Mouse (Mus musculus) frontal cortex, postnatal 10 days (tissue): Measurements from ENCODE around the gene Slc25a13.

Experiments
- DNase-seq, 2 experiments: peaks; one replicate each; pipeline ENCODE4 v3.0.0; 2022; ENCODE audit warnings: low spot score in 2 of 2, mixed read lengths in 1 of 2

The Slc25a13 gene

DNA sequence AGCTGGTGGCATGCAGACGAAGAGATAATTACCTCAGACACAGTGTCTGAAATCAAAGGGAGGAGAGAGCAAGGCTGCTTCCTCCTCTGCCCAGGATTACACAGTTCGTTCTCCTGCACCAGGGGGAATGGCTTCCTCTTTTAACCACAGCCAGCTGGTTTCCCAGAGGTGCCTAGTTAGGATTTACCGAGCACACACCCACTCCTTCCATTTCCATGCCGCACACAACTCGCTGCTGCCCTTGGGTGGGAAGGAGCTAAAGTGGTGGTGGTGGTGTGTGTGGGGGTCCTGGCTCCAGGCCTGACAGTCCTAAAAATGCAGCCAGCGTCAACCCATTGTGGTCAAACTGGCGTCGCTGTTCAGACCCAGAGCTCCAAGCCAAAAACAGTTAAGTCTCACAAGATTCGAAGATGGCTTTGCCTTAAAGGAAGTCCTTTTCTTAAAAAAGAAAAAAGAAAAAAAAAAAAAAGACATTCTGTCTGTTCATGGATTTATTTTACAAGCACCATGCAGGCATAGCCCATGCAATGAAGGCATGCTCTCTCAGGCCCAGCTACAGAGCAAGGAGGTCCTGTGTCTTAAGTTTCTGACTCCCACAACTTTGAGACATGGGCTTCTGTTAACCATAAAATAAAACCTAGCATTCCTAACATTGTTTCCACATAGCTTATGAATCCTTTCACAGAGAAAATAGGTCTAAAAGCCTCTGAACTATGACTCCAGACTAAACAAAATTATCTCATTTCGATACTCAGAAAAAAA, 104.0 kb downstream of the Slc25a13 start:
- DNase-seq: no peak

DNA sequence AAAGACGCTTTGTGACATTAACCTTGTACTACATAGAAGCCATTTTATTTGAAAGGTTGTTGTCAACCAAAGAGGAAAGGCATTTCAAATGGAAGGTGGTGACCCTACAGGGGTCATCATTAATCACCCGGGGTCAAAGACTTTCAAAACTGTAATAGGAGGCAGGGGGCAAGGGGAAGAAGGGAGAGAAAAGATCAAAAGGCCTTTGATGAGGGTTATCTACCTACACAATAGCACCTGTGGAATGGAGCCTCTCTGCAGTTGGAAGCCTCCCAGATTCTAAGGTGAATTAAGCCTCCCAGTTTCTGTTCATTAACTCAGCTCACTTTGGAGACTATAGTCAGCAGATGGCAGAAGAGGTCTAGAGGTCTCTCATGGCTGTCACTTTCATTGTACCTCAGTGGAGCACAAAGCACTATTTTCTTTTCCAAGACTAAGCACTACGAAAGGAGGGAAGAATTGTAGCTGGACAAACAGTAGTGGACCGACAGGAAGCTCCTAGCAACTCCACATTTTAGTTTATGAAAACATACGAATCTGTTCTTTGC, 109.5 kb downstream of the Slc25a13 start:
- DNase-seq: no peak

DNA sequence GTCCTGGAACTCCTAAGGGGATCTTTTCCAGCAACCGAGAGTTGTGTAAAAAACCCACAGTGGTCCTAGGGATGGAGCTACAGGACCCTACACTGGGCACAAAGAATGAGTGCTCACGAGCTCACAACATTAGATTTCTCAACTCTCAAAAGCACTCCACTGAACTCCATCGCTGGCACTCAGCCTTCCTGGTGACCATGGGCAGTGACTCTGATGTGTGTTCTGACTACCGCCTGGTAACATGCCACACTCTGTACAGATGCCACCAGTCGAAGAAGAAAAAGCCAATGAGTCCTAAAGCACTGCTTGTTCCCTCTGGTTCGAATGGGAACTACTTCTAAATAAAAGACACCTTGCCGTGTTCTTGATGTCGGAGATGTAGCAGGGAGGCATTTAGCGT, 111.4 kb downstream of the Slc25a13 start:
- DNase-seq: no peak

DNA sequence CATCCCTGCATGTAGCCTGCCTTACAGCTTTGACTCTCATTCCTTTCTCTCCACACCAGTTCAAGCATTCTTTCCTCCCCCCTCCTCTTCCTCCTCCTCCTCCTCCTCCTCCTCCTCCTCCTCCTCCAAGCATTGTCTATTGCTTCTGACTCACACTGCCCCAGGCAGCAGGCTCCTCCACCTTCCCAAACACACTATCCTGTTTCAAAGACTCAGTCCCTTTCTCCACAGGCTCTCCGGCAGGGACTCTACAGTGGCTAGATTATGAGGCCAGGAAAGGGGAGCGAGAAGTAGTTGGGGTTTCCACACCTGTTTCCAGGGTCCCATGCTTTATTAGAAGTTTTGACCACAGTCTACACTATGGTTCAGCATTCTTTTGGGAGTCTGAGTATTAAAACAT, 113.5 kb downstream of the Slc25a13 start:
- no peak for DNase-seq

DNA sequence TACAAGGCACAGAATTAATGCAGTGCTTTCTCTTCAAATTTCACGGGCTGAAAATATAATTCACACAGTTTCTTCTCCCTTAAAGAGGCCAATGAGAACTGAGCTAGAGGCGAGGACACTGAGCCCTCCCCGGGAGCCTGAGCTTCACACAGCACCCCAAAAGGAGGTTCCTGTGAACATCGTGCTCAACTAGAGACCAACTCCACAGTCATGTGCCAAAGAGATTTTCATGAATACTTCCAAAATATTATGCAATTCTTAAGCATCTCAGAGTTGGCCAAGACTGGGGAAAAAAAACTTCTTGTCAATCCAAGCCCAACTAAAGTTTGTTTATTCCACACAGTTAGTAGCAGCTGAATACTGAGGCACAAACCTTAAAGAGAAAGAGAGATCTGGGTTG, 115.4 kb downstream of the Slc25a13 start:
- DNase-seq: no peak

DNA sequence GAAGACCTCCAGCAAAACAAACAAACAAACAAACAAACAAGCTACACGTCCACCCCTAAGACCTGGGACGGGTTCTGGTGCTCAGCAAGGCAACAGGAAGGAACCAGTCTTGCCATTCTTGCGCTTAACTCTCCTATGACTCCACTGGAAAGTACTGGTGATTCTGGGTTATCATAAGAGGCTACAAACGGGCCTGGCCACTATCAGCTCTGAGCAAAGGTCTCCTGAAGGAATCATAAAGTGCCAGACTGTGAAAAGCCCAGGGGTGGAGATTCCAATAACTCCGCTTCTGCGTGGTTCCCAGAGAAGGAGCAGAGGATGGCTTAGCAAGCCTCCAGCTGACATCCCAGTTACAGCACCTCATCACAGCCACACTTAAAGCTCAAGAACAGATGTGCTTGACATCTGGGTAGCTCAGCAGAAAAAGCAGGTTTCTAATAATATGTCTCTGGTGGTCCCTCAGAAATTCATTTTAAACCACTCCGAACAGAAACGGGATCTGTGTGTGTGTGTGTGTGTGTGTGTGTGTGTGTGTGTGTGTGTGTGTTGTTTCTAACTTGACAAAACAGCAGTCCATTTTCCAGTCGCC, 116.0 kb downstream of the Slc25a13 start:
- DNase-seq: no peak

DNA sequence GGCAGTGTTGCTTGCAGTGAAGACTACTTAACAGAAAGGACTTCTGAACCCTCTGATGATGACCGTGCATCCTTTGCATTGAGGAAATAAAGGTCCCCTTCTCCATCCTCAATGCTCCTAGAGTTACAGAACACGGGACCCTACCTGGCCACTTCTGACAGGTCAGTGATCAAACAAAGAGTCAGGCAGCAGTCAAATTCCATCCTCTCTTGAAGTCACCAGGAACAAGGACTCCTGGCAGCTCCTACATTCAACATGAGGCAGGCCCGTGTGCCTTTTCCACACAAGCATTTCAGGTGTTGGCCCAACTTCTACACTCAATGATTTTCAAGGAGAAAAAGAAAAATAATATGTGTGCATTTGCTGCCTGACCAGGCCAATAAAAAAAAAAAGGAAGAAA, 123.0 kb downstream of the Slc25a13 start:
- no peak for DNase-seq

DNA sequence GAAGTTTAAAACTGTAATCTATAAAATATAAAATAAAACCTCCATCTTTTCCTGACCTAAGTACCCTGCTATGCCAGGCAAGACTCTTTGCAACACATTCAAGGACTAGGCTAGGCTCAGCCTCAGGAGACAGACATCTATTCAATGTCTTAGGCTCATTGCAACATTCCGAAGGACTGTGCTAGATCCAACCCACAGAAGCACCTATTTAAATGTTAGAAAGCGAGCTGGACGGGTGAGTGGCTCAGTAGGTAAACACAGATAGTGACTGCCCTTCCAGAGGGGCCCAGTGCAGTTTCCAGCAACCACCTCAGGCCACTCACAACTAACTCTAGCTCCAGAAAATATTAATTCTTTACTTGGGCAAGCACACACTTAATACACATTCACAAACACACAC, 123.5 kb downstream of the Slc25a13 start:
- DNase-seq: no peak

DNA sequence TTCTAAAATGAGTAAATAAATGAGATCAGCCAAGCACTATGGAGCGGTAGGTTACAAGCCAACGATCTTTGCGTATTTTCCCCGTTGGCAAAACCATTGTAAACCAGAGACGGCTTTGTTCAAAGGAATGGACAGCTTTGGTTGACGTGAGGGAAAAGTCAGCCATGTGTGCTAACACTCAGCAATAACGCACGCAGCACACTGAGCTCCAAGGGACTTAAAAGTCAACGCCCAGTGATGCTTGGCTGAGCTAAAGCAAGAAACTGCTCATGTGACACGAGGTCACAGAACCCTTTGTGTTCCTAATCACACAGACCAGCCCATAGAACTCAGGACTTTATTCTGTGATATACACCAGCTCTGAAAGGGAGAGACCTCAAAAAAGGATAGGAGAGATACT, 124.5 kb downstream of the Slc25a13 start:
- no peak for DNase-seq

DNA sequence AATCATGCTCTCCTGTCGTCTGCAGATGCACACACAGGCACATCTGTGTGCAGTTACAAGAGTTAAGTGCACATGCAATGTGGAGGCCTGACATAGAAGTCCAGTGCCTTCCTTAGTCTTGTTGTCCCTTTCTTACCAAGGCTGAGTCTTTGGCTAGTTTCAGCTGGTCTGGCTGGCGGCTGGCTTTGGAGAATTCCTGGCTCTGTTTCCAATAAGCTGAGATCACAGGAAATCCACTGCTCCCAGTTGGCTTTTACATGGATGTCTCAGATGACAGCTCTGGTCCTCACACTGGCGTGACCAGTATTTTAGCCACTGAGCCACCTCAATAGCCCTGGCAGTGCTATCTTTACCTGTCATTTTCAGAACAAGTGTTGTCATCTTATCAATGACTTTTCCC, 126.0 kb downstream of the Slc25a13 start:
- DNase-seq: no peak

DNA sequence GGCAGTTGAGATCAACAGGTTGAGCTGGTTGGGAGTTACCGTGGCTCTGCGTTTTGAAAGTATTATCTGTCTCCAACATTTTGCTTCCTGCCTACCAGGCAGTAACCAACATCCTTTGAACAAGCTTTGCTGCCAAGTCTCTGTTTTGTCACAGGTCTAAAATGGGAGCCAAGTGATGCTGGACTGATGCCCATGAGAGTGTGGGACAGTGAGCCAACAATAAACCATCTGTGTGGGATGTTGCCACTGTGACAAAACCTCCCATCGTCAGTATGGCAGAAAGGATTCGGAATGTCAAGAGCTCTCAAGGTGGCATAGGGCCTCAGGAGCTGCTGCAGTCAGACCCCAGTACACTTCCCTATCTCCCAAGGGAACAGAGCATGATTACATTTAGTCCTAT, 128.8 kb downstream of the Slc25a13 start:
- peak; percentile 22 to 58 for DNase-seq

DNA sequence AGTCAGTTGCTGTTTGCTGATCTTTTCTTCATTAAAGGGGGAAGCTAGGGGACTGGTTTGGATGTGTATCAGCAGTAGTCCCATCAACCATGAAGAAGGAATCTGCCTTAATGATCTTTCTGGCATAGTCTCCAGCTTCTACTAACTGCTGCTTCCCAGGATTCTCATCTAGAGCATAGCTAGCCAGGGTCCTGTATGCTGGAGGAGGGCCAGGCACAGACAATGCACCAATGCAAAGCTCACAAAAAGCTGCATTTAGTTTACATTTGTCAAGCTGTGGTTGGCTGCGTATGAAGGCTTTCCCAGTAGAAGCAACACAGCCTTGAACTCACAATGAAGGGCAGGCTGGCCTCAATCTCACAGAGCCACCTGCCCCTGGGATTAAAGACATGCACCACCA, 136.5 kb downstream of the Slc25a13 start:
- DNase-seq: no peak

DNA sequence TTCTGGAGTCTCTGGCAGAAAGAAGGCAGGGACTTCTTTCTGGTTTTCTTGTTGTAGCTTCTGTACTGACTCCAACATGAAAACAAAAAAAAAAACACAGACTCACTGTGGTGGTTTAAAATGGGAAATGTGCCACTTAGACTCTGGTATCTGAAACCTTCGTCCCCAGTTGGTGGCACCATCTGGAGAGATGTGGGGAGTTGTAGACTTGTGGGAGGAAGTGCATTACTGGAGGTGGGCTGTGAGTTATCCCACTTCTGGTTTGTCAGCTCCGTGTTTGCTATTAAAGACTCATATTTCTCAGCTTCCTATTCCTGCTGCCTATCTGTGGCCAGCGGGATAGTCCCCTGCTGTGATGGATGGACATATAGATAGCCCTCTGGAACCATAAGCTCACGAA, 139.7 kb downstream of the Slc25a13 start:
- DNase-seq: no peak

DNA sequence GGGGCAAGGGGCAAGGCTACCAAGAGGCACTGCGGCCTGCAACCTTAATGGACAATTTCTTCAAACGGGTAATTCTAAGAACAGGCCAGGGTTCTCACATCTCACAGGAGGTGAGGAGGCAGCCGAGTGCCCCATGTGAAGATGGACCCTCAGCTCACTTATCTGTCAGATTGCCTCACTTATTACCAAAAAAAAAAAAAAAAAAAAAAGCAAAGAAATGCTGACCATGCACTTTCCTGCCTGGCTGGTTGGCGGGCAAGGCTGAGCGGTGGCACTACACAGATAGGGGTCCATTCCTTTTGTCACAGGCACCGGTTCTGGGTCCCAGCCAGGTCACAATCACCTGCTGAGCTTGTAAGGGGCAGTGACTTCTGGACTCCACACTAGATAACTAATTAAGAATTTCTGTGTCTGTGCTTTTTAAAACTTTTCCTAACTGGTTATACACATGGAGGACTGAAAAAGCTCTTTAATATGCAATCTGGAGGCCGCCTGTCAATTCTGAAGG, 141.0 kb downstream of the Slc25a13 start:
- no peak for DNase-seq

DNA sequence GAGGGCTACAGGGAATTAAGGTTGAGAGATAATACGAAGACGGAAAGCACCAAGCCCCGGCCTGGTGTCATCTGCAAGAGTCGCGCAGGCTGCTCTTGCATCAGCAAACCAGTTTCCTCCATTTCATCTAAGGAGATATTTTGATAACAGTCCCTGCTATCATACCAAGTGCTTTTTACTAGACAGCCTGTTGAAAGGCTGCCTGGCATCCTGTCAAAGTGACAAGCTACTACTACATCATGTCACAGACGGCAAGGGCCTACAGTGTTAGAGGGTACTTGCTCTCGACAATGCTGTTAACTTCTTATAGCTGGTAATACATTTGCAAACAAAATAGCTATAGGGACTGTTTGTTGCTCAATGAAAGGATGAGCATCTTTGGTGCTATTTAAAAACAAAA, 145.9 kb downstream of the Slc25a13 start:
- no peak for DNase-seq

DNA sequence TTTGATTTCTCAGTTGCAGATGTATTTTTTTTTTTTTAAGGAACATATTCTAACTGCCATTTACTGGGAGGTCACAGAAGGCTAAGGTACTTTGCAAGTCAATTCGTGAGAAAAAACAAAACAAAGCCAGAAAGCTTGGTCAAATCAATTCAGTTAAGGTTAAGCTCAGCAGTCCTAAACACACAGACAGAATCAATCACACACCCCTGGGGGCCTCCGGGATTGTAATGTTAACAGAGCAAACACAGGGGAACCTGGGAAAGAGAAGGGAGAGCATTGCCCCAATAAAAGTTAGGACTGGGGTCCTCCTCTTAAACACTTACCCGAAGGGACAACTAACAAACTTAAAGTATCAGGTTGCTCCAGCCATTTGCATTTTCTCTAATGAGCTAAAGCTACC, 147.0 kb downstream of the Slc25a13 start:
- no peak for DNase-seq

DNA sequence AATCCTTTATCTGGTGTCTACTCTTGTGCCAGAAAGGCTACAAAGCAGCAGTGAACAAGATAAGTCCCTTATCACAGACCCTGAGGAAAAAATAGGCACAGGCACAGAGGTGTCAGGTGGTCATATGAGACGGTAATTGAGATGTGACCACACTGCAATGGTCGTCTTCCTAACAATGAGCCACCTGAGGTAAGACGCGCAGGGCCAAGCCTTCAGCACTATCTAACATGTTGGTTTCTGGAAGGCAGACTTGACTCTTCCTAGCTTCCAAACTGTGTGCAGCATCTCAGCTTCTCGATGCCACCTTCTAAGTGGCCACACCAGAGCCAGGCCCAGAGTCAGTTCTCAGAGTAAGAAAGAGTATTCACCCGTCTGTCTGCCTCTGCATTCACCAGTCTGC, 149.8 kb downstream of the Slc25a13 start:
- DNase-seq: no peak

DNA sequence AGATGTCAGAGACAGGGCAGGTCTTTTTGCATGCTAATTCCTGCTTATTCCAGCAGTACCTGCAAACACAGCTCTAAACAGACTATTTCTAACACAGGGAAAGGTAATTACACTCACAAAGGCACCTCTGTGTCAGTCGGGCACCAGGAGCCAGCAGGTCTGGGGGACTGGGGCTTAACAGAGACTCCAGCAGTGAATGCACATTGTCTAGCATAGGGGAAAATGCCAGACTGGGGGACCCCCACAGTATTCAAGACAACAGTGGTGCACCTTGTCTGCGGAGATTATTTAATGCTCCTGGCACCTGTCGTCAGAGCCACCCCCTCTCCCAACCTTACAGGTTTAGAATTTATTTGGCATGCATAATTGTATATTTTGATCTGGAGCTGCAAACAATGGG, 158.4 kb downstream of the Slc25a13 start:
- DNase-seq: no peak

DNA sequence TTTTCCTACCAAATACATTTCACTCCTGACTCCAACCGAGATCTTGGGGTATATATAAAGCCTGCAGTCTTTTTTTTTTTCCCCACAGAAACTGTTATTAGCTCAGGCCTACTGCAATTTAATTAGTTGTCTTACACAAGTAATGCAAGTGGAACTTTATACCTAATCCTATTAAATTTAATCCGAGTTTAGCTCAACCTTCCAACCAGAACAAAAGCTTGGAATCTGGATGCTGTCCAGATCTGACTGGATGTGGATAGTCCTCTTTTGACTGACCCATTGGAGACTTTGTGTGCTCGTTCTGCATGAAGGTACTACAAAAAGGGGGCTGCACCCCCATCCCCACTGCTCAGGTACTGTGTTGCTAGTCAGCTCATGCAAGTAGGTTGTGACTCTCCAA, 163.0 kb downstream of the Slc25a13 start:
- DNase-seq: no peak

DNA sequence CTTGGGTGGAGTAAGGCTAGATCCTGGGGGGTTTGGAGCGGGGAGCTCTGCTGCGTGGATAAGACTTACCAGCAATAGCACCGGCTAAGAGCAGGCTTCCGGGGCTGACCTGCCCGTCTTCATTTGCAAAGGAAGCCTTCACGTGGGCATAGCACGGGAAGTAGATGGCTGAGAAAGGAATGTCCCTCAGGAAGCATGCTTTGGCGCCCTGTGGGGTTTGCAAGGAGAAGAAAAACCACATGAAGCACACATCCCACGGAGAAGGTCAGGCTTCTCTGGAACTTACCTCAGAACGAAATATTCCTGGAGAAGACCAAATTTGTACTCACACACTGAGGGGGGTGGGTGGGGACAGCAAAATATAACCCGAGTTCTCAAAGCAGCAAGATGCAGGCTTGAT, 164.3 kb downstream of the Slc25a13 start:
- DNase-seq: no peak

DNA sequence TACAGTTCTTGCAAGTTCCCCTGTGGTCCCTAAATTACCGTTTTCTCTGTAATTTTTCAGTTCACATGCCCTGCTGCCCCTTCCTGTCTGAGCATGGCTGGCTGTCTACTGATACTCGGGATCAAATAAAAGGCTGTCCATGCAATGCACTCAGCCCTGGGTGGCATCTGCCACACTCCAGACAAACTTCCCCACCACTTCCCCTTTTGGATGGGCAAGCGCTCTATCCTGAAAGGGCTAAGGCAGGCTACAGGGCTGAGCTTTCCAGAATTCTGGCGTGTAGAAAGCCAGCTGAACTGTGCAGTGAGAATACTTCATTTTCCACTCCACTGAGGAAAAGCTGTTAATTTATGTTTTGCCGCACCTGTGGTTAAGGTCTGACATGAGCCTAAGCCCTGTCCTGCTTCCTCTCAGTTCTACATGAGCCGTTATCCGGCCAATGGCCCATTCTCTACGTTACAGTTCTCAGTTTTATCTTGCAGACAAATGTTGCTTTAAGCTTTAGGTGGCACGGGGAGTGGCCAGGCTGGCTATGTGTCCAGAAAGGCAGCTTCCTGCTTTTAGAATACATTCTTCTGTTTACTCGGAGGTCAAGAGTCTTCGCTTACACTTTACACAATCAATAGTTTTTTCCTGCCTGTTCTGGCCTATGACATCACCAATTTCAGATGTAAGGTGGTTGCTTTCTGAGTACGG, 170.1 kb downstream of the Slc25a13 start:
- DNase-seq: no peak

DNA sequence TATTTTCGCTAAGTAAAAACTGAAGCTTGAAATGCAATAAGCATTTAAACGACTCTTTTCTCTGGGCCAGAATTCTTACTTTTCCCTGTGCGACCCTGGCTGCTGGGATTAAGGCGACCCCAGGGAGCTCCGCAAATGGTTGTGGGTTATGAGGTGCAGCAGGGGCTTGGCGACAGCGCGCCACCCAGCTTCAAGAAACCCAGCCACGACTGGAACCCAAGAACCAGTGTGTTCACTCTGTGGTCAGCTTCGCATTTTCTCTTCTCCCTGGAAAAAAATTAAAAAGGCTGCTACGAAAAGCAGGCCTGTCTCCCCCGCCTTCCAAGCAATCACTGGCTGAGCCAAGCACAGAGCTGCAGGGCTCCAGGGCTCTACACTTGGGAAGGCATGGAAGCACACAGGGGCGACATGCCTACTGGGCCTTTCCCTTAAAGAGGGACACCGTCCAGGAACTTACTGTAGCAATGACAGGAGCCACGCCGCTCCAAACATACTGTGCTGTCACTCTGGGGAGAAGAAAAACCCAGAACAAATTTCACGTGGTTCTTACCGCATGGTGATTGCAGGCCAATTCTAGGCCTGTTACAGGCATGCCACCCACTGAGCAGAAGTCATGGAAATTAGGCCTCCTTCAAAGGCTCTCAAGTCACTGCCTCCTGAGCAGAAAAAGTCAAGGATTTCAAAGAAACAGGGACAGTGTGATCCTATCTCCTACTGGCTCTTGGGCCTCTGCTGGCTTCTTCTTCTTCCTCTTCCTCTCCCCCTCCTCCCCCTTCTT, 178.0 kb downstream of the Slc25a13 start:
- no peak for DNase-seq
